Mouse (Mus musculus) forebrain, embryonic 15.5 days (tissue): ENCODE data around the gene Oxnad1. TPM values are rescaled to one million over a fixed set of nuclear protein-coding genes. Genes with fewer than 3 reads are reported as not detected.

Source experiments
- ATAC-seq: fragments of 200-750 bp; cut with Nextera tagmentation; replicated peaks from 2 replicates; pipeline ENCODE4 v1.8.0; 2017; ENCODE audit warnings: mild to moderate bottlenecking, moderate TSS enrichment, moderate library complexity
- H3K27ac ChIP-seq: fragments of 300-500 bp; sonication (generic); replicated peaks from 2 replicates; pipeline ENCODE4 v1.5.1; 2015; ENCODE audit warnings: mild to moderate bottlenecking, inconsistent platforms
- H3K27me3 ChIP-seq: fragments of 300-500 bp; sonication (generic); 2 replicates; pipeline ENCODE4 v1.6.1; 2015; ENCODE audit warnings: inconsistent platforms
- H3K36me3 ChIP-seq: fragments of 300-500 bp; sonication (generic); 2 replicates; pipeline ENCODE4 v1.6.1; 2015; ENCODE audit warnings: mild to moderate bottlenecking, inconsistent platforms
- H3K4me1 ChIP-seq: fragments of 300-500 bp; sonication (generic); 2 replicates; pipeline ENCODE4 v1.6.1; 2015; ENCODE audit warnings: inconsistent platforms
- H3K4me2 ChIP-seq: fragments of 300-500 bp; sonication (generic); replicated peaks from 2 replicates; pipeline ENCODE4 v1.6.1; 2015; ENCODE audit warnings: mild to moderate bottlenecking, inconsistent platforms
- H3K4me3 ChIP-seq: fragments of 300-500 bp; sonication (generic); 2 replicates; pipeline ENCODE4 v1.5.1; 2015; ENCODE audit warnings: mild to moderate bottlenecking, inconsistent platforms
- H3K9ac ChIP-seq: fragments of 300-500 bp; sonication (generic); replicated peaks from 2 replicates; pipeline ENCODE4 v1.6.1; 2015; ENCODE audit warnings: mild to moderate bottlenecking, inconsistent platforms
- H3K9me3 ChIP-seq: fragments of 300-500 bp; sonication (generic); 2 replicates; pipeline ENCODE4 v1.6.1; 2016; ENCODE audit warnings: inconsistent platforms
- WGBS: fragments of 180-500 bp; shearing (Covaris S2); methylation state at CpG from one replicate; pipeline ENCODE4 v1.1.7; 2015; ENCODE audit warnings: mixed read lengths; 5-methylcytosine and 5-hydroxymethylcytosine counted together
- polyA plus RNA-seq: library from polyadenylated mRNA; unstranded; fragments of >200 nt; fragmentation: Nextera tagmentation; extraction: Ambion mirVana; gene quantifications from 2 replicates; pipeline ENCODE4 v1.2.1, GENCODE M21; 2015

Gene Oxnad1
- 20.5 and 23.6 TPM in 2 replicates for polyA plus RNA-seq

- H3K27ac ChIP-seq = peak within 1 kb of the TSS; percentile 92
- peak within 1 kb of the TSS; percentile 79 for H3K4me2 ChIP-seq
- peak within 1 kb of the TSS; percentile 60 for H3K9ac ChIP-seq
- H3K4me3 ChIP-seq = peak within 1 kb of the TSS; percentile 65
- H3K27me3 ChIP-seq = no peaks in the 10 kb centered on the region
- WGBS = 3% methylated on average over 22 of the region's 22 CpGs
- H3K36me3 ChIP-seq = peaks cover 25% of the 10 kb centered on the region
- no peaks in the 10 kb centered on the region for H3K9me3 ChIP-seq
- peak; percentile 97 for ATAC-seq
- H3K4me1 ChIP-seq = peaks cover 27% of the 10 kb centered on the region
These were observed at the start of gene Oxnad1 for GRCm38 (mm10) chr14:32084761-32085485. Oxnad1 (plus strand) TSS chr14:32085374.

DNA sequence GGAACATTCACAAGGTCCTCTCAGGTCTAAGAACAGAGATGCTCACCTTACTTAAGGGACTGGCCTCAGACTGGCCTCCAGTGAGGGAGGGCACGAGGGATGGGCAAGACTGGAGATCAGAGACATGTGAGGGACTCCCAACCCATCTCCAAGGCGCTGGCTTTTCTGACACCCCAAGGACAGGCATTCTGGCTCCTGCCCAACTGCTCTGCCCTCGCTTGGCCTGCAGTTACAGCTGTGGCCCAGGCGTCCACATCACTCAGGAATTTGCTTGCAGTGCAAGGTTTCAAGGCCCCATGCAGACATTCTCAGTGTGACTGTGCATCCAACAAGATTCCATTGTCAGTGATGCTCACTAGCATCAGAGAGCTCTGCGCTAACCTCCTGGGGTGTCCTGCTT lies 48.7 kb upstream of the Oxnad1 start:
- no peaks in the 10 kb centered on the region for H3K9me3 ChIP-seq
- no peak overlapping the region for H3K4me3 ChIP-seq
- 0 out of 2 replicates have a peak, but pooled peaks cover 2% of the 10 kb centered on the region for H3K4me1 ChIP-seq
- no peak for ATAC-seq
- no peaks in the 10 kb centered on the region for H3K36me3 ChIP-seq
- no peak overlapping the region for H3K9ac ChIP-seq
- H3K4me2 ChIP-seq = no peak overlapping the region
- no peaks in the 10 kb centered on the region for H3K27me3 ChIP-seq
- no peak overlapping the region for H3K27ac ChIP-seq
- WGBS = 82% methylated on average over 5 of the region's 5 CpGs

DNA sequence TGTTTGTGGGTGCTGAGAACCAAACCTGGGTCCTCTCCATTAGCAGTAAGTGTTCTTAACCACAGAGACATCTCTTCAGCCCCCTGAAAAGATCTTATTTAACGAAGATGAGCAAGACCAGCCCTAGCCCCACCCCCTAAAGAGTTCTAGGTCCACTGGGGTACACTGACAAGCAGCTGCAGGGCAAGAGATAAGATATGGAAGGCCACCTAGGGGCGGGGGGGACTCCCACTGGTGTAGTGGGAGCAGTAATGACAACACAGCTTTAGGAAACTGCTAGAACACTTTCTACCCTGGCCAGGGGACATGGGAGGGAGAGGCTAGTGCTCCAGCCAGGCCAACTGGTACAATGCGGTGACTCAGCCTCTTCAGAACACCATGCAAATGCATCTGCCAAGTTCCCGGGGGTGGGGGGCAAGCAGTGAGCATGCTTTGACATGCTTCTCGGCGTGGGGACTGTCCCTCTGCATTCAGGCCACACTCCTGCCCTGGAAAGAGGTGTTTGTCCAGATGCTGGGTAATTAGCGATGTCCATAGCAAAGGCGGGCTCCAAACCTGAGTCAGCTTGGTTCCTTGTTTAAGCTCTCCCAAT lies 47.4 kb upstream of the Oxnad1 start:
- no peak overlapping the region for H3K4me2 ChIP-seq
- H3K27me3 ChIP-seq = no peaks in the 10 kb centered on the region
- no peaks in the 10 kb centered on the region for H3K4me1 ChIP-seq
- H3K9ac ChIP-seq = no peak overlapping the region
- no peak overlapping the region for H3K27ac ChIP-seq
- no peak overlapping the region for H3K4me3 ChIP-seq
- H3K36me3 ChIP-seq = no peaks in the 10 kb centered on the region
- WGBS = 79% methylated on average over 8 of the region's 8 CpGs
- H3K9me3 ChIP-seq = no peaks in the 10 kb centered on the region
- no peak for ATAC-seq

DNA sequence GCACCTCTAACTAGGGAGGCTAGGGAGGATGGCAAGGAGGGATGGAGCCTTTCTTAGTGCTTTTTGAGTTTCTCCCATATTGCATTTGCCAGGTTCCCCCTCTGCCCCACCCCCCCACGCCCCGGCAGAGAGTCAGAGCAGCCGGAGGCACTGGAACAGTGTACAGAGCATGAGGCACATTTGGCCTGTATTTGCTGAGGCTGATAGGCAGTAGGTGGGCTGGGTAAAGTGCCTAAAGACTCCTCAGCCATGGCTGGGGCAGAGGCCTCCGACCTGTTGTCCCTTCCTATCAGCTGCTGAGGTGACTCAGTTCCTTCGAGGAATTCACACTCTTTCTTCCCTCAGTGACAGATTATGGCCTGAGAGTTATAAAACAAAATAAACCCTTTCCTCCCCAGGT lies 43.1 kb upstream of the Oxnad1 start:
- Histone ChIP-seq H3K9me3 (no peaks in the 10 kb centered on the region), H3K36me3 (no peaks in the 10 kb centered on the region), H3K9ac (no peak overlapping the region), H3K4me3 (no peak overlapping the region), H3K27me3 (no peaks in the 10 kb centered on the region), H3K4me2 (no peak overlapping the region), H3K4me1 (no peaks in the 10 kb centered on the region), H3K27ac (no peak overlapping the region)
- 76% methylated on average over 5 of the region's 5 CpGs for WGBS
- ATAC-seq = no peak

DNA sequence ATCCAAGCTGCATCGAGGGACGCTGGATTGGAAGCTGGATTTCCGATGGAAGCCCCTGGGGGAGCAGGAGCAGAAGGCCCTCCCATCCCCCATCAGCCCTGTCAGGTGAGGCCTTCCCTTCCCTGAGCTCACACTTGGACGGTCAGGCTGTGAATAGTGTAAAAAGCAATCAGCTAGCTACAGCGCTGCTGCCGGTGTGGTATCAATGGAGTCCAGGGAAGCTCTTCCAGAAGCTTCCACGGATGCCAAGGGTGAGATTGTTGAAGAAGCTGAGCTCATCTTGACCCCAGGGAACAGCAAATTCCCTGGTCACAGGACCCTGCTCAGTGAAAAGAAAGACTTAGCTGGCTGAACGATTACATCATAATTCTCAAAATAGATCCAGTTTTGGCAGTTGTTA lies 38.8 kb upstream of the Oxnad1 start:
- Histone ChIP-seq H3K9ac (no peak overlapping the region), H3K36me3 (no peaks in the 10 kb centered on the region), H3K27ac (no peak overlapping the region), H3K27me3 (no peaks in the 10 kb centered on the region), H3K4me2 (no peak overlapping the region), H3K4me3 (no peak overlapping the region), H3K4me1 (no peaks in the 10 kb centered on the region), H3K9me3 (no peaks in the 10 kb centered on the region)
- 68% methylated on average over 8 of the region's 8 CpGs for WGBS
- ATAC-seq = no peak

GRCm38 (mm10) chr14:32050171-32050570 lies 35.0 kb upstream of the Oxnad1 start:
- H3K4me3 ChIP-seq = no peak overlapping the region
- no peak overlapping the region for H3K4me2 ChIP-seq
- H3K27ac ChIP-seq = no peak overlapping the region
- H3K9ac ChIP-seq = no peak overlapping the region
- no peak for ATAC-seq
- 86% methylated on average over 6 of the region's 6 CpGs for WGBS
- H3K27me3 ChIP-seq = no peaks in the 10 kb centered on the region
- H3K4me1 ChIP-seq = no peaks in the 10 kb centered on the region
- H3K36me3 ChIP-seq = no peaks in the 10 kb centered on the region
- no peaks in the 10 kb centered on the region for H3K9me3 ChIP-seq

- no peaks in the 10 kb centered on the region for H3K27me3 ChIP-seq
These were observed 31.3 kb upstream of the Oxnad1 start for GRCm38 (mm10) chr14:32053895-32054294.

DNA sequence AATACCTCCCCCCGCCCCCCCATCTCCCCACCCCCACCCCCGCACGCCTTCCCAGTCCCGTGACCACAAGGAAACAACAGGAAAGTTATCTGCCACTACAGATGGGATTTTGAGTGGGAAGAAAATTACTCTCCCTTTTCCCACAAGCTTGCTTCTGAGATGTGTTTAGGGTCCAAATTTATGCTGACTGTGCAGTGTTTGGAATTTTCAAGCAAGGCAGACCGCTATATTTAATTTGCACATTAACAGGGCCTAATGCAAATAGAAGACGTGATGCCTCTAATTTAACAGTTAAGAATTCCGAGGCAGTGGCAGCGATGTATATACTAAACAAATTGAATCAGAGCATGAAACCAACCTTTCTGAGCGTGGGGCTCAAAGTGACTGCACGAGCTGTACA lies 30.4 kb upstream of the Oxnad1 start:
- Histone ChIP-seq H3K9me3 (no peaks in the 10 kb centered on the region), H3K36me3 (no peaks in the 10 kb centered on the region), H3K27ac (no peak overlapping the region), H3K4me2 (no peak overlapping the region), H3K27me3 (no peaks in the 10 kb centered on the region), H3K4me3 (no peak overlapping the region), H3K9ac (no peak overlapping the region), H3K4me1 (no peaks in the 10 kb centered on the region)
- ATAC-seq = no peak
- 50% methylated on average over 10 of the region's 10 CpGs for WGBS

More at GRCm38 (mm10) chr14:32053895-32054294, 31.3 kb upstream of the Oxnad1 start:
- Histone ChIP-seq H3K27ac (no peak overlapping the region), H3K4me3 (no peak overlapping the region), H3K4me1 (no peaks in the 10 kb centered on the region), H3K4me2 (no peak overlapping the region), H3K9ac (no peak overlapping the region), H3K36me3 (no peaks in the 10 kb centered on the region), H3K9me3 (no peaks in the 10 kb centered on the region)
- 80% methylated on average over 5 of the region's 5 CpGs for WGBS
- ATAC-seq = no peak

- H3K9ac ChIP-seq = no peak overlapping the region
- ATAC-seq = no peak
- no peak overlapping the region for H3K27ac ChIP-seq
- no peak overlapping the region for H3K4me2 ChIP-seq
- 88% methylated on average over 8 of the region's 8 CpGs for WGBS
- no peaks in the 10 kb centered on the region for H3K9me3 ChIP-seq
- no peaks in the 10 kb centered on the region for H3K27me3 ChIP-seq
- H3K4me3 ChIP-seq = no peak overlapping the region
- no peaks in the 10 kb centered on the region for H3K4me1 ChIP-seq
- no peaks in the 10 kb centered on the region for H3K36me3 ChIP-seq
These were observed 29.4 kb upstream of the Oxnad1 start for GRCm38 (mm10) chr14:32055781-32056180.

DNA sequence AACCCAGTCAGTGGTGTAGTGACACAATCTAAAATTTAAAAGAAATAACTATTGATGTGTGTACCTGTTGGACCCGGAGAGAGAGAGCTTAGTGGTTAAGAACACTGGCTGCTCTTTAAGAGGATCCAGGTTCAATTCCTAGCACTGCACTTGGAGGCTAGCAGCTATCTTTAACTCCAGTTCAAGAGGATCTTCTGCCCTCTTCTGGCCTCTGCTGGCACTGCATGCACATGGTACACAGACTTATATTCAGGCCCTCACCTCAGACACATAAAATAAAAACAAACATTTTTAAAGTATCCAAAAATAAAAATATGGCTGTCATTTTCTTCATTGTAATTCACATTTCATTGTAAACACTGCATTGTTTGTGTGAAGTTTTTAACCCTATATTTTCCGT lies 28.5 kb upstream of the Oxnad1 start:
- Histone ChIP-seq H3K4me3 (no peak overlapping the region), H3K4me2 (no peak overlapping the region), H3K27me3 (no peaks in the 10 kb centered on the region), H3K9me3 (no peaks in the 10 kb centered on the region), H3K27ac (no peak overlapping the region), H3K36me3 (no peaks in the 10 kb centered on the region), H3K4me1 (no peaks in the 10 kb centered on the region), H3K9ac (no peak overlapping the region)
- ATAC-seq = no peak
- WGBS = 97% methylated on average over 2 of the region's 2 CpGs

DNA sequence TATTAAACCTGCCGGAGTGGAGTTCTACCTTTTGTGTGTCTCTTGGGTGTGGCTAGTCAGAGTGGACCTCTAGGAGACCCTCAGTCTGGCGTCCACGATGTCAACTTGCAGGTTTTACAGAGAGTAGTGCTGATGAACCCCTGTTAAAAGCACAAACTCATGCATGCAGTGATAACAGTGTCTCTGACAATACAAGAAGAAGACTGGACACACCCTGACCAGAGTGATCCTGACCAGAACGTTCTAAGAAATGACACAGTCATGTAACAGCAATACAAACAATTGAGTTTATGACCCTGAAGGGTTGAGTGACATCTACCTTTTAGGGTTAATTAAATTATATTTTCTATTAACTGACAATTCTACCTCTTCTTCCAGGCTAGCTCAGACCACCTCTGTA lies 27.5 kb upstream of the Oxnad1 start:
- H3K36me3 ChIP-seq = no peaks in the 10 kb centered on the region
- no peak overlapping the region for H3K4me2 ChIP-seq
- WGBS = 86% methylated on average over 4 of the region's 4 CpGs
- H3K4me3 ChIP-seq = no peak overlapping the region
- no peak for ATAC-seq
- no peak overlapping the region for H3K27ac ChIP-seq
- H3K9me3 ChIP-seq = no peaks in the 10 kb centered on the region
- no peak overlapping the region for H3K9ac ChIP-seq
- no peaks in the 10 kb centered on the region for H3K27me3 ChIP-seq
- no peaks in the 10 kb centered on the region for H3K4me1 ChIP-seq

GRCm38 (mm10) chr14:32061398-32061797 lies 23.8 kb upstream of the Oxnad1 start:
- Histone ChIP-seq H3K27ac (no peak overlapping the region), H3K4me2 (no peak overlapping the region), H3K36me3 (no peaks in the 10 kb centered on the region), H3K4me1 (no peaks in the 10 kb centered on the region), H3K9me3 (no peaks in the 10 kb centered on the region), H3K9ac (no peak overlapping the region), H3K4me3 (no peak overlapping the region), H3K27me3 (no peaks in the 10 kb centered on the region)
- ATAC-seq = no peak
- WGBS = 81% methylated on average over 4 of the region's 4 CpGs

- no peak for ATAC-seq
- H3K36me3 ChIP-seq = no peaks in the 10 kb centered on the region
- no peak overlapping the region for H3K4me3 ChIP-seq
- no peaks in the 10 kb centered on the region for H3K27me3 ChIP-seq
- no peak overlapping the region for H3K9ac ChIP-seq
- H3K27ac ChIP-seq = no peak overlapping the region
- H3K4me1 ChIP-seq = no peaks in the 10 kb centered on the region
- no peak overlapping the region for H3K4me2 ChIP-seq
- no peaks in the 10 kb centered on the region for H3K9me3 ChIP-seq
These were observed 12.4 kb upstream of the Oxnad1 start for GRCm38 (mm10) chr14:32072807-32073206.
